Mouse (Mus musculus) ES-Bruce4 (cell line): Measurements from ENCODE around the gene Atg16l1. TPM values are rescaled to one million over a fixed set of nuclear protein-coding genes. Genes with fewer than 3 reads are reported as not detected.

ENCODE experiments used
- H3K27ac ChIP-seq: 2 replicates; pipeline ENCODE4 v1.5.1; 2012; ENCODE audit warnings: low read length, inconsistent platforms; ENCODE audit not compliant: insufficient read depth
- H3K27me3 ChIP-seq: 2 replicates; pipeline ENCODE4 v1.6.1; 2012; ENCODE audit warnings: mild to moderate bottlenecking, low read length, inconsistent platforms; ENCODE audit not compliant: control insufficient read depth, poor library complexity, insufficient read depth, severe bottlenecking
- H3K36me3 ChIP-seq: 2 replicates; pipeline ENCODE4 v1.6.1; 2012; ENCODE audit warnings: inconsistent platforms, mild to moderate bottlenecking, low read length, moderate library complexity; ENCODE audit not compliant: control insufficient read depth, poor library complexity, insufficient read depth, severe bottlenecking
- H3K4me1 ChIP-seq: one replicate; pipeline ENCODE4 v1.8.1; 2011; ENCODE audit warnings: low read length; ENCODE audit not compliant: control insufficient read depth, insufficient read depth
- H3K4me3 ChIP-seq: 2 replicates; pipeline ENCODE4 v1.5.1; 2011; ENCODE audit warnings: low read depth, mild to moderate bottlenecking, low read length
- H3K9ac ChIP-seq: 2 replicates; pipeline ENCODE4 v1.6.1; 2012; ENCODE audit warnings: low read depth, mild to moderate bottlenecking, inconsistent platforms; ENCODE audit not compliant: poor library complexity, severe bottlenecking
- H3K9me3 ChIP-seq: replicated peaks from 2 replicates; pipeline ENCODE4 v1.6.1; 2012; ENCODE audit warnings: mild to moderate bottlenecking, low read length, inconsistent platforms; ENCODE audit not compliant: control insufficient read depth, poor library complexity, insufficient read depth, severe bottlenecking
- CTCF ChIP-seq: IDR thresholded peaks from one replicate; pipeline ENCODE4 v1.8.1; 2011; ENCODE audit warnings: low read depth, low read length
- EP300 ChIP-seq: IDR thresholded peaks from 2 replicates; pipeline ENCODE4 v1.6.1; 2011; ENCODE audit warnings: low read depth, low read length; ENCODE audit not compliant: insufficient read depth
- POLR2A ChIP-seq: IDR thresholded peaks from one replicate; pipeline ENCODE4 v1.8.1; 2011; ENCODE audit warnings: low read length; ENCODE audit not compliant: insufficient read depth
- polyA plus RNA-seq: library from polyadenylated mRNA; stranded (reverse); fragments of >200 nt; gene quantifications from 2 replicates; pipeline ENCODE4 v1.2.4, GENCODE M21; 2011; ENCODE audit warnings: low read depth; ENCODE audit not compliant: missing spikeins, insufficient read depth, insufficient read length

Gene Atg16l1
- polyA plus RNA-seq, 1 experiment = 42.3 TPM

GRCm38 (mm10) chr1:87837018-87837417 is 81.3 kb downstream of the Atg16l1 start:
- Histone ChIP-seq H3K27me3 (no peaks in the 10 kb centered on the region), H3K27ac (no peak overlapping the region), H3K36me3 (no peaks in the 10 kb centered on the region), H3K9me3 (peaks cover 9% of the 10 kb centered on the region; the same call in 1 of the 2 replicates), H3K4me3 (no peak overlapping the region), H3K9ac (no peak overlapping the region), H3K4me1 (no peaks in the 10 kb centered on the region)
- no peak for TF ChIP-seq EP300
- no peak for TF ChIP-seq CTCF
- TF ChIP-seq POLR2A = no peak

GRCm38 (mm10) chr1:87840411-87841208 is 84.9 kb downstream of the Atg16l1 start:
- Histone ChIP-seq H3K4me1 (no peaks in the 10 kb centered on the region), H3K9me3 (no peaks in the 10 kb centered on the region), H3K27me3 (no peaks in the 10 kb centered on the region), H3K4me3 (no peak overlapping the region), H3K36me3 (no peaks in the 10 kb centered on the region), H3K9ac (no peak overlapping the region), H3K27ac (no peak overlapping the region)
- TF ChIP-seq POLR2A (no peak), CTCF (no peak), EP300 (no peak)

Other genes starting within 250 kb of the Atg16l1 start
- not detected in 2 replicates for gene Neu2, start 246.0 kb upstream of the Atg16l1 start, polyA plus RNA-seq
- gene Ngef, start 182.0 kb upstream of the Atg16l1 start, polyA plus RNA-seq = 0.72 and 1.1 TPM in 2 replicates
- gene Inpp5d, start 135.6 kb upstream of the Atg16l1 start, polyA plus RNA-seq = 15.7 and 16.8 TPM in 2 replicates
- gene Sag, start 47.8 kb downstream of the Atg16l1 start, polyA plus RNA-seq = 2.8 and 3.0 TPM in 2 replicates
- gene Dgkd, start 97.4 kb downstream of the Atg16l1 start, polyA plus RNA-seq = 60.2 and 62.4 TPM in 2 replicates